Mouse (Mus musculus) midbrain, embryonic 10.5 days (tissue): ENCODE data around the gene Dnaja2. TPM values are rescaled to one million over a fixed set of nuclear protein-coding genes. Genes with fewer than 3 reads are reported as not detected.

Experiments
- DNase-seq: peaks from one replicate; pipeline ENCODE4 v3.0.0-alpha.2; 2017; ENCODE audit warnings: low spot score
- H3K27ac ChIP-seq: fragments of 300-500 bp; sonication (generic); replicated peaks from 2 replicates; pipeline ENCODE4 v1.5.1; 2016; ENCODE audit warnings: mild to moderate bottlenecking
- H3K27me3 ChIP-seq: fragments of 300-500 bp; sonication (generic); 2 replicates; pipeline ENCODE4 v1.6.1; 2016; ENCODE audit warnings: low read depth, mild to moderate bottlenecking; ENCODE audit not compliant: poor library complexity, severe bottlenecking
- H3K36me3 ChIP-seq: fragments of 300-500 bp; sonication (generic); 2 replicates; pipeline ENCODE4 v1.6.1; 2016; ENCODE audit warnings: mild to moderate bottlenecking, moderate library complexity
- H3K4me1 ChIP-seq: fragments of 300-500 bp; sonication (generic); 2 replicates; pipeline ENCODE4 v1.6.1; 2016
- H3K4me3 ChIP-seq: fragments of 300-500 bp; sonication (generic); 2 replicates; pipeline ENCODE4 v1.5.1; 2016; ENCODE audit warnings: mild to moderate bottlenecking, moderate library complexity
- H3K9me3 ChIP-seq: fragments of 300-500 bp; sonication (generic); replicated peaks from 2 replicates; pipeline ENCODE4 v1.6.1; 2016; ENCODE audit warnings: mild to moderate bottlenecking
- WGBS: fragments of 180-500 bp; shearing (Covaris S2); methylation state at CpG from one replicate; pipeline ENCODE4 v1.1.7; 2016; 5-methylcytosine and 5-hydroxymethylcytosine counted together
- polyA plus RNA-seq: library from polyadenylated mRNA; unstranded; fragments of >200 nt; fragmentation: Nextera tagmentation; extraction: Ambion mirVana; gene quantifications from 2 replicates; pipeline ENCODE4 v1.2.1, GENCODE M21; 2016

Dnaja2 gene
- polyA plus RNA-seq, 1 experiment from 2014 or later = 187 TPM

DNA sequence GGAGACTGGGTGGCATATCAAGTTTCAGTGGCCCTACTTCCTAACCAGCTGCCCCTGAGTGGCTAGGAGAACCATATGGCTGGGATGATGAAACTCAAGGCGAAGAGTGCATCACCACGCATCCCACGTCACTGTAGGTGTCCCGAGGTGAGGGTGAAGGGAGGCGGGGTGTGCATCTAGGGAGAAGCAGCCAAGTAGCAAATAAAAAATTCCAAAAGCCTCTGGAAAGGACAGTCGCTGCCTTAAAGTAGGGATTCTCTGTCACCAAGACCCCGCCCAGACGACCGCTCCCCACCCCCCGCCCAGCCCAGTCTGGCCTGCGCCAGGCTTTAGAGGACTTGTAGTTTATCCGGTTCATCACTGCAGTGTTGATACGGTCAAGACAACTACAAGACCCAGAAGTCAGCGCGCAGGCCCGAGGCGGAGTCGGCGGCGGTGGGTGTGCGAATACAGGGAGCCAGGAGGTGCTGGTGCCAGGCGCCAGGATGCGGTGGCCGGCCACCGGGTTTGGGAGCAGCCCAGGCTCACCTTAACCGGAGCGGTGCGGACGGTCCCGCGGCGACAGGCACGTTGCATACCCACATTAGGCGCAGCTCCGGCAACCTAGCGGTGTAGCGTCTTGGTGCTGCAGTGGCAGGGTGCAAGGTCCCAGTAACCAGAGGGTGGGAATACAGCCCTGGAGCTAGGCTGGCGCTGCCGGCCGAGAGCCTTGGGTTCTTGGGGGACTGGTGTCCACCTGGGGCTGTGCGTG, 62.8 kb downstream of the Dnaja2 start, which contains the start of gene Gpt2:
TSS of gene Gpt2 (plus strand) at position 452 of the 751 bp plus-strand sequence.
- peak within 1 kb of the TSS; percentile 84 for H3K27ac ChIP-seq
- no peaks in the 10 kb centered on the region for H3K9me3 ChIP-seq
- 0 out of 2 replicates have a peak, but pooled peaks cover 3% of the 10 kb centered on the region for H3K36me3 ChIP-seq
- peaks cover 9% of the 10 kb centered on the region; the same call in 1 of the 2 replicates for H3K27me3 ChIP-seq
- under 1% methylated on average over 41 of the region's 41 CpGs for WGBS
- peaks cover 19% of the 10 kb centered on the region for H3K4me1 ChIP-seq
- peak within 1 kb of the TSS; percentile 89 for H3K4me3 ChIP-seq
- DNase-seq = peak; percentile 95

DNA sequence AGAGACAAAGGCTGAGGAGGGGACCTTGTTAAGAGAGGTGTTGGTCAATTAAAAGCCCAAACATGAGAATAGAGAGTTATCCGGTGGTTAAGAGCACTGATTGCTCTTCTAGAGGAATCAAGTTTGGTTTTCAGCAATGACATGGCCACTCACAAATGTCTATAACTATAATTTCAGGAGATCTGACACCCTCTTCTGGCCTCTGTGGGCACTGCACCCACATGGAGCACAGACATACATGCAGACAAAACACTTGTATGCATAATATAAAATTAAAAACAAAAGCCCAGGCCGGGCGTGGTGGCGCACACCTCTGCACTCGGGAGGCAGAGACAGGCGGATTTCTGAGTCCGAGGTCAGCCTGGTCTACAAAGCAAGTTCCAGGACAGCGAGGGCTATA, 65.6 kb downstream of the Dnaja2 start:
- DNase-seq = no peak
- no peaks in the 10 kb centered on the region for H3K36me3 ChIP-seq
- no peak overlapping the region for H3K27ac ChIP-seq
- H3K4me1 ChIP-seq = peaks cover 19% of the 10 kb centered on the region
- no peak overlapping the region for H3K4me3 ChIP-seq
- no peaks in the 10 kb centered on the region for H3K9me3 ChIP-seq
- peaks cover 9% of the 10 kb centered on the region; the same call in 1 of the 2 replicates for H3K27me3 ChIP-seq
- 90% methylated on average over 8 of the region's 8 CpGs for WGBS

DNA sequence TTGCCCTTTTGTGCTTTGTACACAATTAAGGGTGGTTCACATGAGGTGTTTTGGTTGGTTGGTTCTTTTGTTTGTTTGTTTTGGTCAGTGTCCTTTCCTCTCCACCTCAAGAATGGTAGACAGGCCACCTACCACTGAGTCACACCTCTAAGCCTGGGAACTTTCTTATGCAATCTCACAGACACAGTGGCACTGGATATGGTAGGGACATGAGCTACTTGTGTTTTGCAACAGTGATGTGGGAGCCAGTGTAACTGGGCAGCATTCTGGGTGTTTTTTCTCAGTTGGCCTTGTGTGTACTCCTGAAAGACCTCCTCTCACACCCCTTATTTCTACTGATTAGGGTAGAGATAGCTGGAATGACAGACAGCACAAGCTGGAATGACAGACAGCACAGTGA, 66.5 kb downstream of the Dnaja2 start:
- no peak for DNase-seq
- no peaks in the 10 kb centered on the region for H3K36me3 ChIP-seq

DNA sequence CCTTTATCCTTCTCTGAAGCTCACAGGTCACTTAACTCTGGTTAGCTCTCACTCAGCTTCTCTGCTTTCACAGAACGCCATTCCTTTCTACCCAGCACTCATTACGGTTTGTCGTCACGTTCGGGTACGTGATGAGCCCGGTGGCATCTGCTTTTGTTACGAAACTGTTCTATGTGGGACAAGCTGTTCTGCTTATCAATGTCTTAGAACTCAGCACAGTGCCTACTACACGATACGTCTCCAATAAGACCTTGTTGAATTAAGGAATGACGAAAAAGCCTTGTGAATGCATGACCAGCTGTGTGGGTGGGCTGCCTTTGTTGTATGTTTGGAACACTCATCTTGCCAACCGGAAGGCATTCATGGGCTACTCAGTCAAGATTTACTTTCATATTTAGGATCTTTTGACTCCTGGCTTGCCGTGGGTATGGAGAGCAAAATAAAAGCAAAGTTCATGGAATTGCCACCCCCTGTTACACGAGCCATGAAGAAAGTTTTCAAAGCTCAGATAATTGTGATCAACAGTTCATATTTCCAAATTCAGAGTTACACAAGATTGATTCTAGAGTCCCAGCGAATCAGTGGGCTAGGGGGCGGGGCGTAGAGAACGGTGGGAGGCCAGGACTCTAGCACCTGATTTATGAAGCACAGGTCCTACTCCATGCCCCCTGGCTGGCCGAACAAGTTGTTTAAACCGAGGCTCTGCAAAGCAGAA, 67.1 kb downstream of the Dnaja2 start:
- Histone ChIP-seq H3K4me1 (peaks cover 10% of the 10 kb centered on the region), H3K27ac (no peak overlapping the region), H3K27me3 (no peaks in the 10 kb centered on the region), H3K36me3 (no peaks in the 10 kb centered on the region), H3K9me3 (no peaks in the 10 kb centered on the region), H3K4me3 (no peak overlapping the region)
- DNase-seq = no peak
- 87% methylated on average over 20 of the region's 20 CpGs for WGBS

More for the DNA sequence above, 66.5 kb downstream of the Dnaja2 start:
- H3K4me1 ChIP-seq = peaks cover 16% of the 10 kb centered on the region
- H3K27ac ChIP-seq = no peak overlapping the region
- no peak overlapping the region for H3K4me3 ChIP-seq
- peaks cover 5% of the 10 kb centered on the region; the same call in 1 of the 2 replicates for H3K27me3 ChIP-seq
- H3K9me3 ChIP-seq = no peaks in the 10 kb centered on the region

Other genes starting within 250 kb of the Dnaja2 start
- gene Mylk3, start 169.0 kb downstream of the Dnaja2 start, polyA plus RNA-seq = 0.37 and 0.87 TPM in 2 replicates
- 37.8 and 37.9 TPM in 2 replicates for gene 4921524J17Rik, start 122.5 kb downstream of the Dnaja2 start, polyA plus RNA-seq
- gene Gpt2, start 62.8 kb downstream of the Dnaja2 start, polyA plus RNA-seq = 31.9 and 33.0 TPM in 2 replicates
- 16.8 and 21.3 TPM in 2 replicates for gene Neto2, start 145.6 kb upstream of the Dnaja2 start, polyA plus RNA-seq